Mouse (Mus musculus) midbrain, embryonic 10.5 days (tissue): Measurements from ENCODE around the gene Lurap1. TPM values are rescaled to one million over a fixed set of nuclear protein-coding genes. Genes with fewer than 3 reads are reported as not detected.

Experiments used
- DNase-seq: peaks from one replicate; pipeline ENCODE4 v3.0.0-alpha.2; 2017; ENCODE audit warnings: low spot score
- H3K27ac ChIP-seq: fragments of 300-500 bp; sonication (generic); replicated peaks from 2 replicates; pipeline ENCODE4 v1.5.1; 2016; ENCODE audit warnings: mild to moderate bottlenecking
- H3K27me3 ChIP-seq: fragments of 300-500 bp; sonication (generic); 2 replicates; pipeline ENCODE4 v1.6.1; 2016; ENCODE audit warnings: low read depth, mild to moderate bottlenecking; ENCODE audit not compliant: poor library complexity, severe bottlenecking
- H3K36me3 ChIP-seq: fragments of 300-500 bp; sonication (generic); 2 replicates; pipeline ENCODE4 v1.6.1; 2016; ENCODE audit warnings: mild to moderate bottlenecking, moderate library complexity
- H3K4me1 ChIP-seq: fragments of 300-500 bp; sonication (generic); 2 replicates; pipeline ENCODE4 v1.6.1; 2016
- H3K4me3 ChIP-seq: fragments of 300-500 bp; sonication (generic); 2 replicates; pipeline ENCODE4 v1.5.1; 2016; ENCODE audit warnings: mild to moderate bottlenecking, moderate library complexity
- H3K9me3 ChIP-seq: fragments of 300-500 bp; sonication (generic); replicated peaks from 2 replicates; pipeline ENCODE4 v1.6.1; 2016; ENCODE audit warnings: mild to moderate bottlenecking
- WGBS: fragments of 180-500 bp; shearing (Covaris S2); methylation state at CpG from one replicate; pipeline ENCODE4 v1.1.7; 2016; 5-methylcytosine and 5-hydroxymethylcytosine counted together
- polyA plus RNA-seq: library from polyadenylated mRNA; unstranded; fragments of >200 nt; fragmentation: Nextera tagmentation; extraction: Ambion mirVana; gene quantifications from 2 replicates; pipeline ENCODE4 v1.2.1, GENCODE M21; 2016

The Lurap1 gene
- polyA plus RNA-seq, 1 experiment from 2014 or later = 2.7 TPM

DNA sequence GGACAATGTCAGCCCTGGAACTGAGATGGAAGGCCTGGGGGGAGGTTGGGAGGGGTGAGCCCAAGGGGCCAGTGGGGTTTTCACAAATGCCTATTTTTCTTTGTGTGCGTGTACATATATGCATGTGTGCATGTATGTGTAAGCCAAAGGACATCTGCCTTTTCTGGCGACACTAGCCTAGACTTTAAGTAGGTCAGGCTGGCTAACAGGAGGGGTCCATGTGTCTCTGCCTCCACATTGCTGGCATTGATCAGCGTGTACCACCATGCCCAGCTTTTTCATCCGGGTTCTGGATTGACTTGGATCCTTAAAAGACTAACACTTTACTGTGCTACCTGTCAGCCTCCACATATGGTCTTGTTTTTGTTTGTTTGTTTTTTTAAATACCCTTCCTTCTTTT, 22.6 kb upstream of the Lurap1 start:
- Histone ChIP-seq H3K36me3 (no peaks in the 10 kb centered on the region), H3K27ac (peak overlapping the region; percentile 42; the same call in 1 of the 2 replicates), H3K9me3 (no peaks in the 10 kb centered on the region), H3K4me3 (no peak overlapping the region), H3K4me1 (peaks cover 44% of the 10 kb centered on the region), H3K27me3 (no peaks in the 10 kb centered on the region)
- 88% methylated on average over 4 of the region's 4 CpGs for WGBS
- no peak for DNase-seq

DNA sequence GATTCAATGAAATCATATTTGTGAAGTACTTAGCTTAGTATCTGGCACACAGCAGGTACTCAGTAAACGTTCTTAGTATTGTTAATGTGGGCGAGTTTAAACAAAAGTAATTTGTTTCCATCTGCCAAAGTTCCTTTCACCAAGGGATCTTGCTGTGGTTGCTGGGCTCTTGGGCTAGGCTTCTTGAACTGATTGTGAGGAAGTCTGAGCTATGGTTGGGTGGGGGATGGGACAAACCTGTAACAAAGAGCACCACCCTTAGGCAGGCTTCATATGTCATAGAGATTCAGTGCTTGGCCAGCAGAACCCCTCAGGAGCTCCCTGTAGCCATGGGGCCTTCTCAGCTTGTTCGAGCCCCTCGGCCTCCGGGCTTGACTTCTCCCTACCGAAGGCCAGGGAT, 21.9 kb upstream of the Lurap1 start, which contains the start of the genes 1700042G07Rik and Gm49337:
Gene 1700042G07Rik, plus strand, starts transcription at position 301 of the 400 bp plus-strand sequence.
Gene Gm49337, plus strand, starts transcription at position 313 of the 400 bp plus-strand sequence.
- H3K27me3 ChIP-seq = no peaks in the 10 kb centered on the region
- no peak for DNase-seq
- peaks cover 44% of the 10 kb centered on the region for H3K4me1 ChIP-seq
- no peak within 1 kb of the TSS for H3K4me3 ChIP-seq
- H3K27ac ChIP-seq = peak within 1 kb of the TSS; percentile 42; the same call in 1 of the 2 replicates
- WGBS = 84% methylated on average over 6 of the region's 6 CpGs
- H3K9me3 ChIP-seq = no peaks in the 10 kb centered on the region
- H3K36me3 ChIP-seq = no peaks in the 10 kb centered on the region

DNA sequence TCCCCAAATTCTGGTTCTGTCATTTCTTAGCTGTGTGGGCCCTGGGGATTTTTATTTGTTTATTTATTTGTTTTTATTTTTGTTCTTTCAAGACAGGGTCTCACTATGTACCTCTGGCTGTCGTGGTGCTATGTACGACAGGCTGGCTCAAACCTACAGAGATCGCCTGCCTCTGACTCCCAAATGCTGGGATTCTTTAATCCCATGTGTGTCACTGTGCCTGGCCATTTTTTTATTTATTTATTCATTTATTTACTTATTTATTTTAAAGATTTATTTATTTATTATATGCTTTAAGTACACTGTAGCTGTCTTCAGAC, 18.2 kb upstream of the Lurap1 start:
- no peaks in the 10 kb centered on the region for H3K36me3 ChIP-seq
- H3K27me3 ChIP-seq = no peaks in the 10 kb centered on the region
- no peak overlapping the region for H3K4me3 ChIP-seq
- 76% methylated on average over 3 of the region's 3 CpGs for WGBS
- H3K27ac ChIP-seq = no peak overlapping the region
- DNase-seq = no peak
- peaks cover 12% of the 10 kb centered on the region for H3K4me1 ChIP-seq
- no peaks in the 10 kb centered on the region for H3K9me3 ChIP-seq

DNA sequence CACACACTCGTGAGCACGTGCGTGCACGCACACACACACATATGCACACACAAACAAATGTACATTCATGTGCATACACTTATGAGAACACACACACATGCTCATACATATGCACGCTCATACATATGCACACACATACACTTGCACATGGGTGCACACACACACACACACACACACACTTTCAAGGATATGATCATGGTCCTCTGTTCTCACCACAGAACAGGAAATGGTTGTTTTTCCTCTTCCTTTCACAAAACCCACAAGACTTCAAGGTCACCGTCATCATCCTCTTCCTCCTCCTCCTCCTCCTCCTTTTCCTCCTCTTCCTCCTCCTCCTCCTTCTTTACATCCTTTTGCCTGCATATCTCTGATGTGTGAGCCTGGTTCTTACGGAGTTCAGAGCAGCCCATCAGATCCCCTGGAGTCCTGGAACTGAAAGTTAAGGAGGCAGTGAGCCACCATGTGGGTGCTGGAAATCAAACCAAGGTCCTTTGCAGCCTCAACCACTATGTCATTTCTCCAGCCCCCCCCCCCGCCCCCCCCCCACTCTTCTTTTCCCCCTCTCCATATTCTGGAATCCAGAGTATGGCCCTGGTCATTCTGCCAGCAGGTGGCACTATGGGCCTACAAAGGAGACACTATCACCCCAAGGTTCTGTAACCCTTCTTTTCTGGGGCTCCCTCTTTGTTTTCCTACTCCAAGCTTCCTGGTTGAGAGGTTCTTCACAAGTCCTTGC, 17.6 kb upstream of the Lurap1 start:
- 70% methylated on average over 8 of the region's 8 CpGs for WGBS
- Histone ChIP-seq H3K4me3 (no peak overlapping the region), H3K9me3 (no peaks in the 10 kb centered on the region), H3K27me3 (no peaks in the 10 kb centered on the region), H3K27ac (no peak overlapping the region), H3K36me3 (no peaks in the 10 kb centered on the region), H3K4me1 (peaks cover 9% of the 10 kb centered on the region; the same call in 1 of the 2 replicates)
- DNase-seq = peak; percentile 68

DNA sequence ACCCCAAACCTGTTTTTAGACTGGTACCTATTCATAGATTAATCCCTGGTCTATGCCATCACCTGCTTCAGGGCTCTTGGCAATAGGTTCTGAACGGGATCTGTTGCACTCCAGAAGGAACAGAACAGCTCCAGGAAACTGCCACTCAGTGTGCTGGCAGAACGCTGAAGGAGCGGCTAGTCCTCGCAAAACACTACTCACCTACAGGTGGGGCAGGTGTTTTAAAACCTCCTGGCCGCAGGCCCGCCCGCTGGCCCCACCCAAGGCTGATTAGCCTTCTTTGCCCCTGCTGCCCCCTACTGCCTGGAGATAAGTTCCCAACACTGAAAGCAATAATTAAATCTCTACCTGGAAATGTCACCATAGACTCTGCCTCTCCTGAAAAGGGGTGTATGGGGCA, 16.3 kb upstream of the Lurap1 start, which contains the start of gene Tspan1:
Gene Tspan1, minus strand, starts transcription at position 198 of the 400 bp plus-strand sequence.
- no peak within 1 kb of the TSS for H3K4me3 ChIP-seq
- no peaks in the 10 kb centered on the region for H3K27me3 ChIP-seq

DNA sequence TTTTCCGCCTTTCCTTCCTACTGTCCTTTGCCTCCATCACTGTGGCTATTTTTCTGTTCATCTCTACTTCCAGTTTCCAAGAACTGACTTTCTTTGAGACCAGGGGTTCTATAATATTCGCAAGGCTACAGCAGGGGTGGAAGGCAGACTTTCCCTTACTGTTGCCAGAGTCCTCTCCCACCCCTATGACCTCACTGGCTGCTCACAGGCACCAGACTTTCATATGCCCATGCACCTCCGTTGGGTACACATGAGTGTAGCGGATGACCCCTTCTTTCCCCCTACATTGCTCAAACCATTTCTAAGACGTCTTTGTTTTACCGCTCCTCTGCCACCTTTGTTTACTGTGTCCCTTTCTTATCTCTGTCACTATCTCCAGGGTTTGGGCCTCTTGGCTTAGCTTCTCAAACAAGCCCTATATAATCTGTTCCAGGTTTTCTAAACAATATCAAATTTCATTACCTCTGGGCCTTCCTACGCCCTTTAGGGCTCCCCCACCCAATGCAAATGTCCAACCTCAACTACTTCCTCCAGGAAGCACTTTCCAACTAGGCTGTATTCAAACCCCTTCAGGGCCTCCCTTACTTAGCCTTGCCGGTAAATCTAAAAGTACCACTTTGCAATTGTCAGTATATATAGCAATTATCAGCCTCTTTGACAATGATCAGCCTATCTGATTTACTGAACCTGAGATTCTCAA, 14.7 kb upstream of the Lurap1 start:
- peaks cover 5% of the 10 kb centered on the region; the same call in 1 of the 2 replicates for H3K4me1 ChIP-seq
- H3K27me3 ChIP-seq = no peaks in the 10 kb centered on the region
- 76% methylated on average over 8 of the region's 8 CpGs for WGBS
- H3K27ac ChIP-seq = no peak overlapping the region
- no peak for DNase-seq
- no peaks in the 10 kb centered on the region for H3K9me3 ChIP-seq
- H3K4me3 ChIP-seq = no peak overlapping the region
- peaks cover 10% of the 10 kb centered on the region for H3K36me3 ChIP-seq

More for the DNA sequence above, 16.3 kb upstream of the Lurap1 start, which contains the start of gene Tspan1:
- no peak for DNase-seq
- WGBS = 33% methylated on average over 7 of the region's 7 CpGs
- no peaks in the 10 kb centered on the region for H3K9me3 ChIP-seq
- no peaks in the 10 kb centered on the region for H3K36me3 ChIP-seq
- H3K27ac ChIP-seq = no peak within 1 kb of the TSS
- peaks cover 5% of the 10 kb centered on the region; the same call in 1 of the 2 replicates for H3K4me1 ChIP-seq

DNA sequence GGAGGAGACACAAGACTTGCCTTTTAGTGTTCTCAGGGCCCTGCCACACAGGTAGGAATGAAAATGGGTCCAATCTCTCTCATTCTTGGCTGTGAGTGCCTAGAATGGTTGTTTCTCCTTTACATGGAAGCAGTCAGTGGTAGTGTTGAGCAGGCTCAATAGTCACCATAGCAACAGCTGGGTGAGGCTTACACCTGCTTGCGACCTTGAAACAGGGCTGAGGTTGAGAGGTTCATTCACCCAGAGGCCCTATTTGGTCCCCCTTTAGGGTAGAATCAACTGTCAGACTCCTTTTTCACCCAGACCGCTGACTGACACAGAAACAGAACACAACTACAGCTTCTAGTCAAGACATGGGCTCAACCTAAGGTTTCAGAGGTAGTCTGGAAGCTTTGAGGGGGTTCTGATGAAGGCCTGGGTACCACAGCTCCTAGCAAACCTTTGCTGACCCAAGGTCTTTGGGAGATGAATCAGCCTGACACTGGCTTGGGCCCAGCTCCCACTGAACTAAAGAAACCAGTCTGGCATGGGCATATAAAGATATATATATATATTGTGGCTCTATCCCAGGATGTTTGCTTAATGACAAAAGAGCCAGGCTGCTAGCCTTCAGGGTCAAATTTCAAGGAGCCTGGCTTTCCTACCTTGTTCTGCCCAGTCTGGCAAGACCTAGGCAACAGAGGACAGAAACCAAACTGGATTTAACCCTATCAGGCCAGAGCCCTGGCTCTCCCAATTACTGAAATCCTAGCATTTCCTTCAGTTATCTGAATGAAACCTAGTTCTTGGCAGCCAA, 13.8 kb upstream of the Lurap1 start:
- Histone ChIP-seq H3K36me3 (peaks cover 19% of the 10 kb centered on the region), H3K27ac (no peak overlapping the region), H3K27me3 (no peaks in the 10 kb centered on the region), H3K4me1 (peaks cover 5% of the 10 kb centered on the region; the same call in 1 of the 2 replicates), H3K4me3 (no peak overlapping the region), H3K9me3 (no peaks in the 10 kb centered on the region)
- 92% methylated on average over 2 of the region's 2 CpGs for WGBS
- no peak for DNase-seq

DNA sequence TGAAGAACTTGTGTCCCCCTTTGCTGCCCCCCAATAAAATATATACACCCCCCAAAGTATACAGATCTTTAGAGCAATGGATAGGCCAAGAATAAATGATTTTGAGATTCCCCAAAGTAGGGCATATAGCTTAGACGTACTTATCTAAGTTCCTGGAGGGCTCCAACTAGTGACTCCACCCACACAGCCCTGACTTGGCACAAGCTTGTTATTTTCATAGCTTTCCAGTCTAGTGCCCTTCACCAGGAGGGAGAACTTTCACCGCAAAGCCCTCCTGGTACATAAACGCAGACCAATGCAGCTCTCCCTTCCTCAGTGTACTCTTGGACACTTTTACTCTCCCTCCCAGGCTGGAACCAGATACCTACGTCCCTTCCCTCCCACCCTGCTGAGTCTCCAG, 11.0 kb upstream of the Lurap1 start:
- 87% methylated on average over 4 of the region's 4 CpGs for WGBS
- Histone ChIP-seq H3K4me1 (peaks cover 5% of the 10 kb centered on the region; the same call in 1 of the 2 replicates), H3K27ac (no peak overlapping the region), H3K36me3 (peaks cover 47% of the 10 kb centered on the region), H3K27me3 (no peaks in the 10 kb centered on the region), H3K9me3 (no peaks in the 10 kb centered on the region), H3K4me3 (no peak overlapping the region)
- no peak for DNase-seq

DNA sequence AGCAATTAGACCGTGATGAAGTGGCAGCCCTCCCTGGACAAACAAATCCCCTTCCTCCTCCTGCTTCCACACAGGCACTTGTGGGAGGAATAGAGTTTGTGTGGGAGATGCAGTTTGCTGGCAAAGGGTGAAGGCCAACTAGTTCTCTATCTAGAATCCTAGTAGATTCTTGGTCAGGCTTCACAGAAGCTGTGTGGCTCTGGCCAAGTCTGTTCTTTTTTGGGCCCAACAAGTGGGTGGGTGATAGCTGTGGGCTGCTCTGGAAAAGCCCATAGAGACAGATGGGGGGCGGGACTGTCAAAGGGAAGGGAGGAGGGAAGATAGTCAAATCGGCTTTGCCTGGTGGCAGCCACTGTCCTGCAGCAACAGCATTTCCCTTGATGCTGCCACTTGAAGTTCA, 9.6 kb upstream of the Lurap1 start:
- H3K4me1 ChIP-seq = no peaks in the 10 kb centered on the region
- peaks cover 60% of the 10 kb centered on the region for H3K36me3 ChIP-seq
- H3K9me3 ChIP-seq = no peaks in the 10 kb centered on the region
- DNase-seq = no peak
- no peaks in the 10 kb centered on the region for H3K27me3 ChIP-seq
- H3K27ac ChIP-seq = no peak overlapping the region
- no peak overlapping the region for H3K4me3 ChIP-seq
- WGBS = 81% methylated on average over 3 of the region's 3 CpGs

DNA sequence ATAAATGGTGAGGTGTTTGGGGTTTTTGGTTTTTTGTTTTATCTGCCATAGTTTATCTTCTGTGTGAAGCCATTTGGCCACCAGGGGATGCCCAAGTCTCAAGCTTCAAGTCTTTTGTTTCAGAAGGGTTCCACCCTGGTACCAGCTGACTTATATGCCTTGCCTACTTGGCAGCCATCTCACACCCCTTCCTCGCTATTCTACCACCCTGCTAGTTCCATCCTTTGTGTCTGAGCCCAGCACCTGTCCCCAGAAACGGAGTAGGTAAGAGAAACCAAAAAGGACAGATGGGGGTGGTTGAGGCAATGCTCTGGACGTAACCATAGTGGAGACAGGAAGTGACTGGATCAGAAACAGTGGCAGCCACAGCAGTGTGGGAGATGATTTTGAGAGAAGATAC, 8.8 kb upstream of the Lurap1 start:
- Histone ChIP-seq H3K4me3 (no peak overlapping the region), H3K27me3 (no peaks in the 10 kb centered on the region), H3K36me3 (peaks cover 69% of the 10 kb centered on the region), H3K4me1 (no peaks in the 10 kb centered on the region), H3K9me3 (no peaks in the 10 kb centered on the region), H3K27ac (no peak overlapping the region)
- WGBS = 82% methylated on average over 3 of the region's 3 CpGs
- no peak for DNase-seq

DNA sequence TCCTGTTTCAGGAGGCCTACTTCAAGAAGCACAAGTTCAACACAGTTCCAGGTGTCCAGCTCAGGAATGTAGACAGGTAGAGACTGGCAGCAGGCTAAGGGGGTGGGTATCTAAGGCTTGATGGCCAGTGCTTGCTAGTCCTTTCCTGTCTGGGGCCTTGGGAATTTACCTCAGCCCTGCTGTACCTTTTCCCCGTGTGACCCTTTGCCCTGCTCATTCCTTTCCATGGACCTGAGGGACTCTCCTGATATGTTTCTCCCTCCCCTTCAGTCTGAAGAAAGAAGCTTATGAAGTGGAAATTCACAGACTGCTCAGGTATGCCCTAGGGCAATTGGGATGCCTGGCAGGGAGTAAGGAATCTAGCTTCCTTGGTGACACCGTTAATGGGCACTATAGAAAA, 6.7 kb upstream of the Lurap1 start:
- 92% methylated on average over 2 of the region's 2 CpGs for WGBS
- H3K36me3 ChIP-seq = peaks cover 89% of the 10 kb centered on the region
- no peak overlapping the region for H3K4me3 ChIP-seq
- no peaks in the 10 kb centered on the region for H3K9me3 ChIP-seq
- H3K27me3 ChIP-seq = no peaks in the 10 kb centered on the region
- no peak overlapping the region for H3K27ac ChIP-seq
- H3K4me1 ChIP-seq = no peaks in the 10 kb centered on the region
- no peak for DNase-seq

DNA sequence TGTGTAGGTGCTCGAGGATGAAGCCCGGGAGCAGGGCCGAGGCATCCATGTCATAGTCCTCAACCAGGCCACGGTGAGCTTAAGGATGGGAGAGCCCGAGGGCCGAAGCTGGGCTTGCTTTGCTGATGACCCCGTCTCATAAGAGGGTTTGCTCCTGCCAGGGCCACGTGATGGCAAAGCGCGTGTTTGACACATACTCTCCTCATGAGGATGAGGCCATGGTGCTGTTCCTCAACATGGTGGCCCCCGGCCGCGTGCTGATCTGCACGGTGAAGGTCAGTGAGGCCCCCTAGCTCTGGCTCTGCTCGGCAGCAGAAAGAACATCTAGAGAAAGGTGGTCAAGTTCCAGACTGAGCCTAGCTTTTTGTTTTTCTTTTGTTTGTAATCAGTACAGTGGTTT, 1.6 kb upstream of the Lurap1 start:
- Histone ChIP-seq H3K4me1 (peaks cover 19% of the 10 kb centered on the region), H3K9me3 (no peaks in the 10 kb centered on the region), H3K36me3 (peaks cover 62% of the 10 kb centered on the region), H3K27ac (no peak overlapping the region), H3K27me3 (no peaks in the 10 kb centered on the region), H3K4me3 (no peak overlapping the region)
- no peak for DNase-seq
- WGBS = 96% methylated on average over 15 of the region's 15 CpGs
